Mouse (Mus musculus) heart, postnatal 0 days (tissue): ENCODE measurements around the gene Acta2.

ENCODE experiments used
- CTCF ChIP-seq: IDR thresholded peaks from 2 replicates; pipeline ENCODE4 v1.5.1; 2016; ENCODE audit warnings: antibody characterized with exemption, control low read depth, low read depth
- EP300 ChIP-seq: IDR thresholded peaks from 2 replicates; pipeline ENCODE4 v1.6.1; 2016; ENCODE audit warnings: antibody characterized with exemption, low read depth

- TF ChIP-seq CTCF (no peak), EP300 (no peak)
These were observed 45.0 kb upstream of the Acta2 start for GRCm38 (mm10) chr19:34300430-34300829.
